Mouse (Mus musculus) forebrain, embryonic 14.5 days (tissue): ENCODE data around the gene Rnf25. TPM values are rescaled to one million over a fixed set of nuclear protein-coding genes. Genes with fewer than 3 reads are reported as not detected.

ENCODE experiments used
- ATAC-seq: fragments of 200-750 bp; cut with Nextera tagmentation; 2 replicates; pipeline ENCODE4 v1.8.0; 2017; ENCODE audit warnings: mild to moderate bottlenecking, moderate library complexity
- DNase-seq: peaks from one replicate; pipeline ENCODE4 v3.0.0-alpha.2; 2015; ENCODE audit warnings: low spot score
- H3K27ac ChIP-seq: fragments of 300-500 bp; sonication (generic); 2 replicates; pipeline ENCODE4 v1.5.1; 2014; ENCODE audit warnings: low read depth, mild to moderate bottlenecking, control low read depth, low read length, moderate library complexity
- H3K27me3 ChIP-seq: fragments of 300-500 bp; sonication (generic); replicated peaks from 2 replicates; pipeline ENCODE4 v1.6.1; 2014; ENCODE audit warnings: low read length, control low read depth, mixed read lengths; ENCODE audit not compliant: control insufficient read depth, insufficient read depth
- H3K36me3 ChIP-seq: fragments of 300-500 bp; sonication (generic); 2 replicates; pipeline ENCODE4 v1.6.1; 2014; ENCODE audit warnings: low read length, control low read depth; ENCODE audit not compliant: control insufficient read depth, insufficient read depth
- H3K4me1 ChIP-seq: fragments of 300-500 bp; sonication (generic); 2 replicates; pipeline ENCODE4 v1.6.1; 2014; ENCODE audit warnings: antibody characterized with exemption, low read length, control low read depth; ENCODE audit not compliant: control insufficient read depth, insufficient read depth
- H3K4me2 ChIP-seq: fragments of 300-500 bp; sonication (generic); 2 replicates; pipeline ENCODE4 v1.6.1; 2014; ENCODE audit warnings: mild to moderate bottlenecking, control low read depth, low read length
- H3K4me3 ChIP-seq: fragments of 300-500 bp; sonication (generic); 2 replicates; pipeline ENCODE4 v1.5.1; 2014; ENCODE audit warnings: low read depth, low read length, control low read depth
- H3K9ac ChIP-seq: fragments of 300-500 bp; sonication (generic); 2 replicates; pipeline ENCODE4 v1.6.1; 2014; ENCODE audit warnings: mild to moderate bottlenecking, low read length, control low read depth, moderate library complexity
- H3K9me3 ChIP-seq: fragments of 300-500 bp; sonication (generic); replicated peaks from 2 replicates; pipeline ENCODE4 v1.6.1; 2016; ENCODE audit warnings: low read length, control low read depth, mixed read lengths; ENCODE audit not compliant: control insufficient read depth
- WGBS: fragments of 180-500 bp; shearing (Covaris S2); extraction: QIAGEN DNeasy Blood & Tissue Kit; methylation state at CpG from one replicate; pipeline ENCODE4 v1.1.7; 2014; 5-methylcytosine and 5-hydroxymethylcytosine counted together
- polyA plus RNA-seq: library from polyadenylated mRNA; unstranded; fragments of >200 nt; fragmentation: Nextera tagmentation; extraction: Ambion mirVana; gene quantifications from 2 replicates; pipeline ENCODE4 v1.2.1, GENCODE M21; 2014

Rnf25 gene
- polyA plus RNA-seq, 1 experiment from 2014 or later: 15.4 TPM

DNA sequence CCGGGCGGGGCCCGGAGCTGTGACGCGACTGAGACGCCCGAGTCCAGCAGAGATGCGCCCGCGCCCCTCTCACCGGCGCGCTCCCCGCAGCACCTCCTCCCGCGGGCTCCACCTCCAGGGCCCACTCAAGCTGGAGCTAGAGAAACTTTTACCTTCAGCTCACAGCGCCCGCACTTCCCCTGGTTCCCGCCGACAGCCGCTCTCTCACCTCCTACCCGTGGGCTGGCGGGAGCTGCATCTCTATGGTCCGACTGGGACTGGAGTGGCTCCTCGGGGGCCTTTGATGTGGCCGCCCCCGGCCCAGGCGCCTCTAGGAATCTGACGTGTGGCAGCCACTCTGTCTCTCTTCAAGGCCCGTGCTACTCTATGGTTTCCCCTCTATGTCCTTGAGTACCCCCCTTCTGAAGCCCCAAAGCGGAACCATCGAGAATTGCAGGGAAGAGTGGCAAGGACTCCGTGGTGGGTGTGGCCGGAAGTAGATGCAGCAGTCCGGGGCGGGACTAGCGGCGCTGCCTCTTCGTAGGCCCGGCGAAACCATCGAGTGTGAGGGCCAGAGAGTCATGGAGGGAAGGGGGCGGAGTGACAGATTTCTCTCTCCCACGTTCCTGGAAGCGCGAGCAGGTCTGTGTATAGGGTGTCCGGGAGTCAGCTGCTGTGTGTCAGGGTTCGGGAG lies 13.3 kb downstream of the Rnf25 start, which contains the start of the genes Zfp142 and Bcs1l:
Zfp142 (minus strand) TSS at position 474 of the 673 bp plus-strand sequence.
Bcs1l (plus strand) TSS at position 517 of the 673 bp plus-strand sequence.
- Histone ChIP-seq H3K4me3 (peak within 1 kb of the TSS; percentile 70), H3K9me3 (no peaks in the 10 kb centered on the region), H3K36me3 (peaks cover 38% of the 10 kb centered on the region), H3K27ac (peak within 1 kb of the TSS; percentile 89), H3K27me3 (no peaks in the 10 kb centered on the region), H3K4me2 (peak within 1 kb of the TSS; percentile 88), H3K9ac (peak within 1 kb of the TSS; percentile 91), H3K4me1 (peaks cover 10% of the 10 kb centered on the region; the same call in 1 of the 2 replicates)
- peak; percentile 100 for DNase-seq
- 1% methylated on average over 48 of the region's 48 CpGs for WGBS
- peak; percentile 99 for ATAC-seq

DNA sequence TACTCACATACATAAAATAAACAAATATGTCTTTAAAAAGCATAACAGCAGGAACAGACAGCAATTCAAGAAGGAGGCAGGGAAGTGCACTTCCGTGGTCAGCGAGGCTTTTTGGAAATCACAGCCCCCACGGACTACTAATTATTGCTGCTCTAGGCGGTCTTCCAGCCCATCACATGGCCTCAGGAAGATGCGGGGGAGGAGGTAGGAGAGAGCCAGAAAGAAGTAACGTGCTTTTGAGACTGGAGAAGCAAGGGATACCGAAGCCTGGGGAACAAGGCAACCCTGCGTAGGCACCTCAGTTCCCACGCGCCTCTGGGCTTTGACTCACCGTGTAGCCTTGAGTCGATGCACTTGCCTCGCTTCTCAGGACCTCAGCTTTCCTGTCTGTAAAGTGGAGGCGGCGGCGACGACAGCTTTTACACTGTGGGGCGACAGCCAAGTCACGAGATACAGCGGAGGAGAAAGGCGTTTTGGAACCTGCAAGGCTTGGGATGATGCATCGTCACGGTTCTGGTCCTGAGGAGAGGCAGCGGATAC lies 13.9 kb downstream of the Rnf25 start:
- under 1% methylated on average over 24 of the region's 24 CpGs for WGBS
- ATAC-seq: no peak; the same call in 1 of the 2 replicates
- H3K9ac ChIP-seq: peak overlapping the region; percentile 91
- peak overlapping the region; percentile 70 for H3K4me3 ChIP-seq
- peak overlapping the region; percentile 88 for H3K4me2 ChIP-seq
- peak overlapping the region; percentile 89 for H3K27ac ChIP-seq
- H3K36me3 ChIP-seq: peaks cover 35% of the 10 kb centered on the region
- DNase-seq: no peak
- peaks cover 10% of the 10 kb centered on the region; the same call in 1 of the 2 replicates for H3K4me1 ChIP-seq
- H3K9me3 ChIP-seq: no peaks in the 10 kb centered on the region
- no peaks in the 10 kb centered on the region for H3K27me3 ChIP-seq

DNA sequence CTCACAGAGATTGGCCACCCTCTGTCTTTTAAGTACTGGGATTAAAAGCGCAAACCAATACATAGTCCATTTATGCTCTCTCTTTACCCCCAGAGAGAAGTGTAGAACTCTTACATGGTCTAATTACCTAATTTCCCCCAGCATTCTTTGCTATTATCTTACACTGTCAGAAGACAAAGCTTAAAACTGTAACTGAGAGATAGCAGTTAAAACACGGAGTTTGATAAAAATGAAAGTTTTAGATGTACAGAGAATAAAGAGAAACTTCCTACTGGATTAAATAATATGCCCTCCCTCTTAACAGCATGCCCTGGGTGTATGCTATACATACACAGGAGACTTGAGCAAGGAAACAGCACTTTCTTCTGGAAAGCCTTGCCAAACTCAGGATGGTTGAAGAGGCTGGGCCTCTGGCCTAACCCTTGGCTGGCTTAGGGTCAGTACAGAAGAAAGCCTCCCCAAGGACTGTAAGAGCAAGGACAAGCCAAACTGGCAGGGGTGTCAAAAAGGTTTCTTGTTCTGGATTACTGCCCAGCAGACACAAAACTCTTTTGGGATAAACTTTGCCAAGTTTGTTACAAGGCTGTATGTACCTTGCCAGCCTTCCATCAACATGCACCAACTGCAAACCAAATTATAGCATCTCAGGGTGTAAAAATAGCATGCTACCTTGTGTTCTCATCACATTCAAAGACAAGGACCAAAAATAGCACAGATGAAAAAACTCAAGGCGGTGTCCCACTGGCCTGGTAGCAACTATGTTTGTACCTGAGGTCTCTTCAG lies 16.4 kb downstream of the Rnf25 start:
- ATAC-seq (no peak), DNase-seq (no peak)
- no peaks in the 10 kb centered on the region for H3K9me3 ChIP-seq
- peaks cover 10% of the 10 kb centered on the region; the same call in 1 of the 2 replicates for H3K4me1 ChIP-seq
- peaks cover 17% of the 10 kb centered on the region for H3K36me3 ChIP-seq
- no peaks in the 10 kb centered on the region for H3K27me3 ChIP-seq
- H3K4me3 ChIP-seq: no peak overlapping the region
- H3K4me2 ChIP-seq: no peak overlapping the region
- no peak overlapping the region for H3K27ac ChIP-seq
- WGBS: 94% methylated on average over 3 of the region's 3 CpGs
- H3K9ac ChIP-seq: no peak overlapping the region

GRCm38 (mm10) chr1:74582621-74583020 lies 18.6 kb downstream of the Rnf25 start:
- no peak for ATAC-seq
- peaks cover 37% of the 10 kb centered on the region for H3K36me3 ChIP-seq
- H3K9me3 ChIP-seq: no peaks in the 10 kb centered on the region
- H3K4me1 ChIP-seq: peaks cover 6% of the 10 kb centered on the region; the same call in 1 of the 2 replicates
- no peak for DNase-seq
- no peak overlapping the region for H3K4me2 ChIP-seq
- no peaks in the 10 kb centered on the region for H3K27me3 ChIP-seq
- no peak overlapping the region for H3K4me3 ChIP-seq
- 75% methylated on average over 3 of the region's 3 CpGs for WGBS
- H3K9ac ChIP-seq: no peak overlapping the region
- H3K27ac ChIP-seq: no peak overlapping the region

DNA sequence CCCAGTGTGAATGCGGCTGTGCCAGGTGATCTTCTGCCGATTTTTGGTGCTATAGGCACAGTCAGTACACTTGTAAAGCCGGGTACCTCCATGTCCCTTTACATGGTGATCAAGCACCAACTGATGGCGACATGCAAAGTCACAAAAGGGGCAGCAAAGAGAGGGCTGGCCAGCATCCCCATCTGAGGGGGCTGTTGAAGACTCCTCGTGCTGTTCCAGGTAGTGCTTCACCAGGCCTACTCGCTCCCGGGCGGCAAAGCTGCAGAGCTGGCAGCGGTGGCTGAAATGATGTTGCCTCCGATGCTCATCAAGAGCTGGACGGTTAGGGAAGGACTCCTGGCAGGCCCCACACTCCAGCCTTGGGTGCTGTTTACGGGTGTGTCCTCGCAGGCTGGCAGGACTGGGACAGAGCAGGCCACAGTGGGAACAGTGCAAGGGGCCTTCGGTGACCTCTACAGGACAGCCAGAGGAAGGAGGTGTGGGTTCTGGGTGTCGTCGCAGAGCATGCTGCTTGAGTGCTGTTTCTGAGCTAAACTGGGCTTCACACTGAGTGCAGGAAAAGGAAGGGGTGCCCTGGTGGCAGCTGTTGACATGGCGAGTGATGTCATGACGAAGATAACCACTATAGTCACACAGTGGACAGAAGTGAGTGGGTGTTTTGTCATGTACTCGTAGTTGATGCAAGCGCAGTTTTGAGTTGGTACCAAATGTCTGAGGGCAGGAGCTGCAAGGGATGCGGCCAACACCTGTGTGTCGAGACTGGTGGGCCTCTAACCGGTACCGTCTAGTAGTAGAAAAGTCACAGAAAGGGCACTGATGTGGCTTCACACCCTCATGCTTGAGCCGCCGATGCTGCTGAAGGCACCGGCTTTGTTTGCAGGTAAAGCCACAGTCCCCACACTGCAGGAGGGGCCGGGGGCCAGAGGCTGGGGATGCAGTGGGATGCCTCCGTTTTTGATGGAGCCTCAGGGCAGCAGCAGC lies 31.2 kb downstream of the Rnf25 start:
- no peak overlapping the region for H3K4me2 ChIP-seq
- no peaks in the 10 kb centered on the region for H3K4me1 ChIP-seq
- 94% methylated on average over 29 of the region's 29 CpGs for WGBS
- no peaks in the 10 kb centered on the region for H3K27me3 ChIP-seq
- H3K4me3 ChIP-seq: no peak overlapping the region
- no peaks in the 10 kb centered on the region for H3K9me3 ChIP-seq
- no peak overlapping the region for H3K27ac ChIP-seq
- no peak overlapping the region for H3K9ac ChIP-seq
- peaks cover 91% of the 10 kb centered on the region for H3K36me3 ChIP-seq
- no peak for ATAC-seq
- DNase-seq: no peak

- H3K36me3 ChIP-seq: peaks cover 68% of the 10 kb centered on the region
- DNase-seq (no peak), ATAC-seq (no peak)
- no peak overlapping the region for H3K4me2 ChIP-seq
- 84% methylated on average over 6 of the region's 6 CpGs for WGBS
- H3K27me3 ChIP-seq: no peaks in the 10 kb centered on the region
- H3K27ac ChIP-seq: no peak overlapping the region
- H3K9ac ChIP-seq: no peak overlapping the region
- no peak overlapping the region for H3K4me3 ChIP-seq
- no peaks in the 10 kb centered on the region for H3K4me1 ChIP-seq
- no peaks in the 10 kb centered on the region for H3K9me3 ChIP-seq
Observed at GRCm38 (mm10) chr1:74565834-74566233, 35.4 kb downstream of the Rnf25 start.

DNA sequence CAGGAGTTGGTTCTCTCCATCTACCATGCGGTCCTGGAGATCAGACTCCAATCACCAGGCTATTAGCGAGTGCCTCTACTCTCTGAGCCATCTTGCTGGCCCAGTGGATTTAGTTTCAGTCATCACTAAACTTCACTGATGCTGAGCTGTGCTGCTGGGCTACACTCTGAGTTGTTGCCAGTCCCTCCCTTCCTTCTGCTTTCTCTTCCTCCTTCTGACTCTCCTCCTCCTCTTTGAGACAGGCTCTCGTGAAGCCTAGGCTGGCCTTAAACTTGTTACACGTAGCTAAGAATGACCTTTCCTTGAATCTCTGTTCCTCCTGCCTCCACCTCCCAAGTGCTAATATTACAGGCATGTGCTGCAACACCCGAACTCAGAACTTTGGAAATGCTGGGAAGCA lies 42.1 kb downstream of the Rnf25 start:
- Histone ChIP-seq H3K27ac (no peak overlapping the region), H3K9ac (no peak overlapping the region), H3K36me3 (peaks cover 6% of the 10 kb centered on the region), H3K4me2 (no peak overlapping the region), H3K4me3 (no peak overlapping the region), H3K4me1 (no peaks in the 10 kb centered on the region), H3K9me3 (no peaks in the 10 kb centered on the region), H3K27me3 (no peaks in the 10 kb centered on the region)
- no peak for DNase-seq
- WGBS: 88% methylated on average over 5 of the region's 5 CpGs
- ATAC-seq: no peak

DNA sequence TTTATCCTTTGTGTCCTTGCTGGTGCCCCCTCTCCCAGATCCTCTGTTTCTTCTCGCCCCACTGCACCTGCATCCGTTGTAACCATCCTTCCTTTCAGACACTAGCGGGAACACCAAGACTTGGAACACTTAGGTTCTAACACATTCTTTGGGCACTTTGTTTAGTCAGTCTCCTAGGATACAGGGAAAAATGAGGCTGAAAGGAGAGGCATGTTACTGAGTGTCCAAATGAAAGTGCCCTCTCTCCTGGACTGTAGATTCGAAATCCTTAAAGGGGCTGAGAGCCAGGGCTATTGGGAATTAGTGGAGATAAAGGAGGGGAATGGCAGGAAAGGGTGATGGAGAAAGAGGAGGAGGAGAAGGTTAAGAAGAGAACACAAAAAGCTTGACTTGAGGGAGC lies 57.0 kb downstream of the Rnf25 start, which contains the start of gene Usp37:
Usp37 (minus strand) TSS at position 101 of the 400 bp plus-strand sequence.
- H3K4me2 ChIP-seq: peak within 1 kb of the TSS; percentile 33
- DNase-seq (no peak), ATAC-seq (no peak)
- no peaks in the 10 kb centered on the region for H3K9me3 ChIP-seq
- no peaks in the 10 kb centered on the region; the same call in 1 of the 2 replicates for H3K4me1 ChIP-seq
- H3K36me3 ChIP-seq: no peaks in the 10 kb centered on the region
- 34% methylated on average over 4 of the region's 4 CpGs for WGBS
- H3K4me3 ChIP-seq: no peak within 1 kb of the TSS
- no peak within 1 kb of the TSS for H3K9ac ChIP-seq
- no peak within 1 kb of the TSS for H3K27ac ChIP-seq
- H3K27me3 ChIP-seq: no peaks in the 10 kb centered on the region
